Mouse (Mus musculus): Measurements from ENCODE around the gene Cep44. TPM values are rescaled to one million over a fixed set of nuclear protein-coding genes. Genes with fewer than 3 reads are reported as not detected.

Cep44 gene
- polyA plus RNA-seq, 1 experiment from 2014 or later: 28.7 TPM

DNA sequence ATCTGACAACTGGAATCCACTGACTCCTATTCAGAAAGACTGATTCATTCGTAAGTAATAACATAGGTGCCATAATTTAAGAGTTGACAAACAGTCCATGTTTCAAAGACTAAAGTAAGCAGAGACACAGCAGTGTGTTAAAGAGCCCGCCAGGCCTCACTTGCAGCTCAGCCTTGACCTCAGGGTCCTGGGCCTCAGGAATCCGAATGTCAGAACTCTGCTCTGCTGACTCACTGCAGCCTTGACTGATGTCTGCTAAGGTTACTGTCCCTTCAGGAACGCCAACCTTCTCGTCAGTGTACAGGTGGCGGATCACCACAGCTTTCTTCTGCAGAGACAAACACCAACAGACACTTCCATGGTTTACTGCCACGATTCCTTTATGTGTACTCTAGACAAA lies 10.1 kb downstream of the Cep44 start:
- H3K9ac ChIP-seq: no peak overlapping the region
- H3K4me1 ChIP-seq: no peaks in the 10 kb centered on the region
- no peak for ATAC-seq (ENCODE audit: insufficient number of reproducible peaks, low FRiP score, low TSS enrichment, low read depth)
- no peak overlapping the region for H3K4me2 ChIP-seq
- peaks cover 42% of the 10 kb centered on the region for H3K36me3 ChIP-seq
- WGBS: 88% methylated on average over 7 of the region's 7 CpGs
- no peak overlapping the region for H3K27ac ChIP-seq
- H3K9me3 ChIP-seq: no peaks in the 10 kb centered on the region
- H3K27me3 ChIP-seq: no peaks in the 10 kb centered on the region
- no peak overlapping the region for H3K4me3 ChIP-seq

DNA sequence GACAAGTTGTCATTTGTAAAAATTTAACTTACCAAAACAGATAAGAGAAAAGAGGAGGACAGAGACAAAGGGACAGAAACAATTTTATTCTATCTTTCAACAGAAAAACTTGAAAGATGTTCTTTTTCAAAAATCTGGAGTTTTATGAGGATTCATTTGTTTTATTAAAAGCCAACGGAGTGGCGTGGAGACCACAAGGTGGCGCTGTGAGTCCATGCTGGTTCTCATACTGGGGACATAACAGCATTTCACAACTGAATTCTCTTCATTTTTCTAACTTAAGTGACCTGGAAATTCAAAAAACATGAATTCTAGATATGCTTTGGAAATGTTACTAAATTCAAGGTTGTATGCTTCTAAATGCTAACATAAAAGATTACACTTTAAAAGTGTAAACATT lies 20.5 kb downstream of the Cep44 start:
- Histone ChIP-seq H3K27ac (no peak overlapping the region), H3K27me3 (no peaks in the 10 kb centered on the region), H3K4me3 (no peak overlapping the region), H3K36me3 (peaks cover 4% of the 10 kb centered on the region; the same call in 1 of the 2 replicates), H3K4me2 (no peak overlapping the region), H3K4me1 (peaks cover 11% of the 10 kb centered on the region; the same call in 1 of the 2 replicates), H3K9ac (no peak overlapping the region), H3K9me3 (no peaks in the 10 kb centered on the region)
- 6% methylated on average over 3 of the region's 3 CpGs for WGBS
- ATAC-seq (ENCODE audit: insufficient number of reproducible peaks, low FRiP score, low TSS enrichment, low read depth): no peak

GRCm38 (mm10) chr8:56528869-56529268 lies 22.0 kb downstream of the Cep44 start:
- Histone ChIP-seq H3K4me3 (no peak overlapping the region), H3K9ac (no peak overlapping the region), H3K27me3 (no peaks in the 10 kb centered on the region), H3K4me2 (no peak overlapping the region), H3K9me3 (no peaks in the 10 kb centered on the region), H3K4me1 (peaks cover 11% of the 10 kb centered on the region; the same call in 1 of the 2 replicates), H3K27ac (no peak overlapping the region), H3K36me3 (peaks cover 4% of the 10 kb centered on the region; the same call in 1 of the 2 replicates)
- 11% methylated on average over 6 of the region's 6 CpGs for WGBS
- ATAC-seq (ENCODE audit: insufficient number of reproducible peaks, low FRiP score, low TSS enrichment, low read depth): no peak

DNA sequence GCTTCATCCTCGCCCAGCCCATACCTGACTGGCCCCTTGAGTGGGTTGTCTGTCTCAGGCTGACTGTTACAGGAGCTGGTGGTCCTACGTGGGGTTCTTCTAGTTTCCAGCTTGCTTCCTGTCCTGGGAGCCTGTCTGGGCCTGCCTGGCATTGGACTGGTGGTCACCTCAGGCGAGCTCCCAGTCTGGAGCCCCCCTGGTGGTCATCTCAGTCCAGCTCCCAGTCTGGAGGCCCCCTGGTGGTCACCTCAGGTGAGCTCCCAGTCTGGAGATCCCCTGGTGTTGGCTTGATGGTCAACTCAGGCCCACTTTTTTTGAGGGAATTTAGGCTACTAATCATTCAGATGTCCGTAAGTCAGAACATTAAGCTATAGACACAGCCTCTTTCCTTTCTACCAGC lies 29.8 kb downstream of the Cep44 start:
- H3K4me1 ChIP-seq: no peaks in the 10 kb centered on the region
- no peaks in the 10 kb centered on the region for H3K9me3 ChIP-seq
- H3K9ac ChIP-seq: no peak overlapping the region
- no peak overlapping the region for H3K4me3 ChIP-seq
- H3K27ac ChIP-seq: no peak overlapping the region
- WGBS: 77% methylated on average over 4 of the region's 4 CpGs
- no peaks in the 10 kb centered on the region for H3K27me3 ChIP-seq
- no peaks in the 10 kb centered on the region for H3K36me3 ChIP-seq
- no peak overlapping the region for H3K4me2 ChIP-seq
- ATAC-seq (ENCODE audit: insufficient number of reproducible peaks, low FRiP score, low TSS enrichment, low read depth): no peak

GRCm38 (mm10) chr8:56520249-56520648 lies 30.6 kb downstream of the Cep44 start:
- Histone ChIP-seq H3K4me2 (no peak overlapping the region), H3K4me1 (no peaks in the 10 kb centered on the region), H3K4me3 (no peak overlapping the region), H3K9me3 (no peaks in the 10 kb centered on the region), H3K27ac (no peak overlapping the region), H3K27me3 (no peaks in the 10 kb centered on the region), H3K36me3 (no peaks in the 10 kb centered on the region), H3K9ac (no peak overlapping the region)
- ATAC-seq (ENCODE audit: insufficient number of reproducible peaks, low FRiP score, low TSS enrichment, low read depth): no peak
- WGBS: 76% methylated on average over 2 of the region's 2 CpGs

- no peaks in the 10 kb centered on the region for H3K27me3 ChIP-seq
- no peaks in the 10 kb centered on the region for H3K4me1 ChIP-seq
- H3K9ac ChIP-seq: no peak overlapping the region
- H3K4me3 ChIP-seq: no peak overlapping the region
- H3K9me3 ChIP-seq: no peaks in the 10 kb centered on the region
- H3K4me2 ChIP-seq: no peak overlapping the region
- WGBS: 62% methylated on average over 6 of the region's 6 CpGs
- no peak for ATAC-seq (ENCODE audit: insufficient number of reproducible peaks, low FRiP score, low TSS enrichment, low read depth)
- H3K36me3 ChIP-seq: no peaks in the 10 kb centered on the region
- H3K27ac ChIP-seq: no peak overlapping the region
Observed at GRCm38 (mm10) chr8:56518848-56519247, 32.0 kb downstream of the Cep44 start.

GRCm38 (mm10) chr8:56508952-56509479 lies 41.8 kb downstream of the Cep44 start:
- Histone ChIP-seq H3K9me3 (no peaks in the 10 kb centered on the region), H3K4me3 (no peak overlapping the region), H3K4me1 (no peaks in the 10 kb centered on the region), H3K9ac (no peak overlapping the region), H3K27me3 (no peaks in the 10 kb centered on the region), H3K27ac (no peak overlapping the region), H3K36me3 (no peaks in the 10 kb centered on the region), H3K4me2 (no peak overlapping the region)
- whole genome bisulfite sequencing: 76% methylated on average over 4 of the region's 4 CpGs
- no peak for ATAC-seq (ENCODE audit: insufficient number of reproducible peaks, low FRiP score, low TSS enrichment, low read depth)

DNA sequence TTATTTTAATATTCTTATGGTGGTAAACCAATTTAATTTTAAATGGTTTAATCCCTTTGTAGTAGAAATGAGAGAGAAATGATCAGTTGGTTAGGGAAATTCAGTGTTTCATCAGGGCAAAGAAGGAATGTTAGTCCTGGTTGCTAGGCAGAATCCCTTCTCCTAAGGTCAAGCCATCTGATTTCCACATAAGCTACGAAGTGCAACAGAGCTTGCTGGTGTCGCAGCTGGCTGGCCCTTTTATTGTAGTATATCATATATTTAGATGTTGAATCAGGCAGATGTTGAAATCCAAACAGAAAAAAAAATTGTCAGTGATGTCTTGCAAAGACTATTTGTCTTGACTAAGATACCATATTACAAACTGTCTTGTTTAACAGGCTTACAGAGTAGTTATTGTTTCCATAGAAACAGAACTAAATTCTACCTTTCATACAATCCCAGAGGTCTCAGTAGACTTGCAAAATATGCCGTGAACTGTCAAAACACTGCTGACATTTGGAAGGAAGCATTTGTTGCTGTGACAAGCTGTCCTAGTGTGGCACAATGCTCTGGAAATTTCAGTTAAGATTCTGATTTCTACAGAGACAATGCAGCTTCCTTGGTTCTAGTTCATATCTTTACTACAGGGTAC lies 42.4 kb downstream of the Cep44 start:
- Histone ChIP-seq H3K27ac (no peak overlapping the region), H3K4me3 (no peak overlapping the region)
- 68% methylated on average over 3 of the region's 3 CpGs for WGBS

GRCm38 (mm10) chr8:56501911-56502310 lies 48.9 kb downstream of the Cep44 start:
- H3K9ac ChIP-seq: no peak overlapping the region
- H3K4me2 ChIP-seq: no peak overlapping the region
- H3K4me1 ChIP-seq: no peaks in the 10 kb centered on the region
- H3K27me3 ChIP-seq: no peaks in the 10 kb centered on the region
- no peak overlapping the region for H3K27ac ChIP-seq
- H3K9me3 ChIP-seq: no peaks in the 10 kb centered on the region
- ATAC-seq (ENCODE audit: insufficient number of reproducible peaks, low FRiP score, low TSS enrichment, low read depth): no peak
- no peak overlapping the region for H3K4me3 ChIP-seq
- H3K36me3 ChIP-seq: no peaks in the 10 kb centered on the region

More for the DNA sequence above, 42.4 kb downstream of the Cep44 start:
- no peaks in the 10 kb centered on the region for H3K27me3 ChIP-seq
- no peak overlapping the region for H3K9ac ChIP-seq
- H3K9me3 ChIP-seq: no peaks in the 10 kb centered on the region
- no peak overlapping the region for H3K4me2 ChIP-seq
- ATAC-seq (ENCODE audit: insufficient number of reproducible peaks, low FRiP score, low TSS enrichment, low read depth): no peak
- H3K4me1 ChIP-seq: no peaks in the 10 kb centered on the region
- H3K36me3 ChIP-seq: no peaks in the 10 kb centered on the region

DNA sequence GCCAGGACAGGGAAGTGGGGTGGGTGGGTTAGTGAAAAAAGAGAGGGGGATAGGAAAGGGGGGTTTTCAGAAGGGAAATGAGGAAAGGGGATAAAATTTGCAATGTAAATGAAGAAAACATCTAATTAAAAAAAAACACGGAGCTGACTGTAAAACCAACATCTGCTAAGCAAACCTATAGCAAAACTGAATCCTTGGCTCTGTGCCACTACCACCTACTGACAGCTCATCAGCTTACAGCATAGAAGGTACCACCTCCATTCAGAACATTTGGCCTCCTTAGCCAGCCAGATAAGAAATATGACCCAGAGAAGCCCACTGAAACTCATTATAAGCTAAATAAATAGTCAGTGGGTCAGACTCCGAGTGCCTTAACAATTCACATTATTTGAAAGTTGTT lies 61.4 kb downstream of the Cep44 start:
- Histone ChIP-seq H3K4me3 (no peak overlapping the region), H3K9me3 (no peaks in the 10 kb centered on the region), H3K36me3 (no peaks in the 10 kb centered on the region), H3K4me2 (no peak overlapping the region), H3K27ac (no peak overlapping the region), H3K27me3 (no peaks in the 10 kb centered on the region), H3K9ac (no peak overlapping the region), H3K4me1 (no peaks in the 10 kb centered on the region)
- no peak for ATAC-seq (ENCODE audit: insufficient number of reproducible peaks, low FRiP score, low TSS enrichment, low read depth)
- 26% methylated on average over 2 of the region's 2 CpGs for WGBS

GRCm38 (mm10) chr8:56486006-56486405 lies 64.8 kb downstream of the Cep44 start:
- H3K36me3 ChIP-seq: no peaks in the 10 kb centered on the region

More at GRCm38 (mm10) chr8:56486006-56486405, 64.8 kb downstream of the Cep44 start:
- H3K9ac ChIP-seq: no peak overlapping the region
- H3K4me3 ChIP-seq: no peak overlapping the region
- H3K9me3 ChIP-seq: no peaks in the 10 kb centered on the region
- no peak overlapping the region for H3K27ac ChIP-seq
- H3K4me1 ChIP-seq: no peaks in the 10 kb centered on the region
- H3K27me3 ChIP-seq: no peaks in the 10 kb centered on the region
- WGBS: 18% methylated on average over 3 of the region's 3 CpGs
- H3K4me2 ChIP-seq: no peak overlapping the region
- ATAC-seq (ENCODE audit: insufficient number of reproducible peaks, low FRiP score, low TSS enrichment, low read depth): no peak
